Mouse (Mus musculus): ENCODE data around the gene 0610037L13Rik. TPM values are rescaled to one million over a fixed set of nuclear protein-coding genes. Genes with fewer than 3 reads are reported as not detected.

0610037L13Rik gene
- total RNA-seq (2014; rRNA removed), result 63.7 and 75.6 TPM in 2 replicates
- 102 and 110 TPM in 2 replicates for polyA plus RNA-seq (2015; fragmentation: Nextera tagmentation; extraction: Ambion mirVana)

- Histone ChIP-seq H3K4me2 (ENCODE audit: low read depth) (peak within 1 kb of the TSS; percentile 84), H3K9ac (peak within 1 kb of the TSS; percentile 65), H3K4me3 (ENCODE audit: low read depth, low read length) (peak within 1 kb of the TSS; percentile 57), H3K27me3 (ENCODE audit: insufficient read depth, low read length) (no peaks in the 10 kb centered on the region), H3K9me3 (ENCODE audit: low read length) (no peaks in the 10 kb centered on the region), H3K27ac (ENCODE audit: low read depth, low read length) (peak within 1 kb of the TSS; percentile 93), H3K4me1 (ENCODE audit: insufficient read depth) (no peaks in the 10 kb centered on the region; the same call in 1 of the 2 replicates), H3K36me3 (ENCODE audit: insufficient read depth) (peaks cover 37% of the 10 kb centered on the region)
- 1% methylated on average over 47 of the region's 48 CpGs for WGBS
- DNase-seq, result peak; percentile 96
- TF ChIP-seq CTCF (IDR thresholded peaks at IDR 0.05; ENCODE audit: low read depth), result no peak
- ATAC-seq, result peak; percentile 95
Observed at GRCm38 (mm10) chr4:107889731-107890432, at the start of gene 0610037L13Rik. Gene 0610037L13Rik, plus strand, starts transcription at chr4:107889813.

GRCm38 (mm10) chr4:107843687-107844086 is 45.9 kb upstream of the 0610037L13Rik start:
- Histone ChIP-seq H3K27me3 (ENCODE audit: insufficient read depth, low read length) (no peaks in the 10 kb centered on the region), H3K27ac (ENCODE audit: low read depth, low read length) (no peak overlapping the region), H3K9me3 (ENCODE audit: low read length) (no peaks in the 10 kb centered on the region), H3K36me3 (ENCODE audit: insufficient read depth) (peaks cover 40% of the 10 kb centered on the region), H3K4me3 (ENCODE audit: low read depth, low read length) (no peak overlapping the region), H3K9ac (no peak overlapping the region), H3K4me2 (ENCODE audit: low read depth) (no peak overlapping the region), H3K4me1 (ENCODE audit: insufficient read depth) (no peaks in the 10 kb centered on the region)
- no peak for ATAC-seq
- 39% methylated on average over 8 of the region's 8 CpGs for WGBS
- no peak for TF ChIP-seq CTCF (IDR thresholded peaks at IDR 0.05; ENCODE audit: low read depth)
- no peak for DNase-seq

DNA sequence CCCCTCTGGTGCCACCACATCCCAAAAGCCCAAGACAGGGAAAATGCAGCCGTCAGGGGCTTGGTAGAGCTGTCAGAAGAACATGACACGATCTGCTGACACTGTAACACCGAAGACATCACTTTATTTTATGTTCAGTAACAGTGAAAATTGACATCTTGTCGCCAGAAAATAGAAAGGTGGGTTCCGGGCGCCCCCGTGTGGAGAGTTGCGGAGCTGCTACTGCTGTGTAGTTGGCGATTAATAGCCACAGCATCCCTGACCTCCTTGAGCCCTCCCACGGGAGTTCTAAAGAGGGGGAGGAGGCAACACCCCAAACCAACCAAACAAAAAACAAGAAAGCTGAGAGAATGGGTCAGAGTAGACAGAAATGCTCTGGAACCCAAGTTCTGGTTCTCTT is 44.6 kb upstream of the 0610037L13Rik start:
- H3K27ac ChIP-seq (ENCODE audit: low read depth, low read length), result peak overlapping the region; percentile 54; the same call in 1 of the 2 replicates

GRCm38 (mm10) chr4:107846795-107847194 is 42.8 kb upstream of the 0610037L13Rik start:
- Histone ChIP-seq H3K4me1 (ENCODE audit: insufficient read depth) (no peaks in the 10 kb centered on the region), H3K27me3 (ENCODE audit: insufficient read depth, low read length) (no peaks in the 10 kb centered on the region), H3K27ac (ENCODE audit: low read depth, low read length) (no peak overlapping the region), H3K9me3 (ENCODE audit: low read length) (no peaks in the 10 kb centered on the region), H3K4me3 (ENCODE audit: low read depth, low read length) (no peak overlapping the region), H3K9ac (no peak overlapping the region), H3K4me2 (ENCODE audit: low read depth) (no peak overlapping the region), H3K36me3 (ENCODE audit: insufficient read depth) (peaks cover 68% of the 10 kb centered on the region)
- 56% methylated on average over 7 of the region's 7 CpGs for WGBS
- DNase-seq, result no peak
- TF ChIP-seq CTCF (IDR thresholded peaks at IDR 0.05; ENCODE audit: low read depth), result no peak
- ATAC-seq, result no peak

More for the DNA sequence above, 44.6 kb upstream of the 0610037L13Rik start:
- Histone ChIP-seq H3K4me2 (ENCODE audit: low read depth) (no peak overlapping the region), H3K9me3 (ENCODE audit: low read length) (no peaks in the 10 kb centered on the region), H3K27me3 (ENCODE audit: insufficient read depth, low read length) (no peaks in the 10 kb centered on the region), H3K36me3 (ENCODE audit: insufficient read depth) (peaks cover 53% of the 10 kb centered on the region), H3K4me3 (ENCODE audit: low read depth, low read length) (no peak overlapping the region), H3K4me1 (ENCODE audit: insufficient read depth) (no peaks in the 10 kb centered on the region), H3K9ac (no peak overlapping the region)
- peak; percentile 20; the same call in 1 of the 2 replicates for ATAC-seq
- peak; percentile 91 for TF ChIP-seq CTCF (IDR thresholded peaks at IDR 0.05; ENCODE audit: low read depth)
- peak; percentile 87 for DNase-seq
- WGBS, result 1% methylated on average over 10 of the region's 10 CpGs

- DNase-seq (no peak), ATAC-seq (no peak)
- WGBS, result 83% methylated on average over 5 of the region's 5 CpGs
- no peak overlapping the region for H3K27ac ChIP-seq (ENCODE audit: low read depth, low read length)
- no peak overlapping the region for H3K9ac ChIP-seq
- H3K27me3 ChIP-seq (ENCODE audit: insufficient read depth, low read length), result no peaks in the 10 kb centered on the region
- no peaks in the 10 kb centered on the region for H3K4me1 ChIP-seq (ENCODE audit: insufficient read depth)
- H3K4me3 ChIP-seq (ENCODE audit: low read depth, low read length), result no peak overlapping the region
- no peak overlapping the region for H3K4me2 ChIP-seq (ENCODE audit: low read depth)
- no peak for TF ChIP-seq CTCF (IDR thresholded peaks at IDR 0.05; ENCODE audit: low read depth)
- no peaks in the 10 kb centered on the region for H3K9me3 ChIP-seq (ENCODE audit: low read length)
- peaks cover 75% of the 10 kb centered on the region for H3K36me3 ChIP-seq (ENCODE audit: insufficient read depth)
Observed at GRCm38 (mm10) chr4:107848546-107848945, 41.1 kb upstream of the 0610037L13Rik start.

DNA sequence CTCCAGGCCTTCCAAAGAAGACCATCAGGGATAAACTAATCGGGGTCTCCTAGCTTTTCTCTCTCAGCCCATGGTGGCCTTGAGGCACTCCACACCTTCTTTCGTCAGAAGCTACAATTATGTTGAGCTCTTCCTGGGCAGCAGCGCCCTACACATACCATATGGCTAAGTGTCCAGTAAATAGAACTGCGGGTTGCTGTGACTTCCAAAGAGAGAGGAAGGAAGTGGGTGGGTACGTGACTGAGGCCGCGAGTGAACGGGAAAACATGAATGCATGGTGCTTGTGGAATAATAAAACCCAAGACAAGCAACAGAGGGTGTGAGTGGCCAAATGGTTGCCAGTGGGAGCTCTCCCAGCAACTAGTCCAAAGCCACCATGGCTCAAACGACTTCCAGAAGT is 40.0 kb upstream of the 0610037L13Rik start:
- DNase-seq (no peak), ATAC-seq (no peak)
- H3K9me3 ChIP-seq (ENCODE audit: low read length), result no peaks in the 10 kb centered on the region
- H3K4me3 ChIP-seq (ENCODE audit: low read depth, low read length), result no peak overlapping the region
- no peaks in the 10 kb centered on the region for H3K27me3 ChIP-seq (ENCODE audit: insufficient read depth, low read length)
- H3K4me2 ChIP-seq (ENCODE audit: low read depth), result no peak overlapping the region
- no peak for TF ChIP-seq CTCF (IDR thresholded peaks at IDR 0.05; ENCODE audit: low read depth)
- 81% methylated on average over 9 of the region's 9 CpGs for WGBS
- peaks cover 82% of the 10 kb centered on the region for H3K36me3 ChIP-seq (ENCODE audit: insufficient read depth)
- no peak overlapping the region for H3K27ac ChIP-seq (ENCODE audit: low read depth, low read length)
- no peak overlapping the region for H3K9ac ChIP-seq
- H3K4me1 ChIP-seq (ENCODE audit: insufficient read depth), result no peaks in the 10 kb centered on the region

DNA sequence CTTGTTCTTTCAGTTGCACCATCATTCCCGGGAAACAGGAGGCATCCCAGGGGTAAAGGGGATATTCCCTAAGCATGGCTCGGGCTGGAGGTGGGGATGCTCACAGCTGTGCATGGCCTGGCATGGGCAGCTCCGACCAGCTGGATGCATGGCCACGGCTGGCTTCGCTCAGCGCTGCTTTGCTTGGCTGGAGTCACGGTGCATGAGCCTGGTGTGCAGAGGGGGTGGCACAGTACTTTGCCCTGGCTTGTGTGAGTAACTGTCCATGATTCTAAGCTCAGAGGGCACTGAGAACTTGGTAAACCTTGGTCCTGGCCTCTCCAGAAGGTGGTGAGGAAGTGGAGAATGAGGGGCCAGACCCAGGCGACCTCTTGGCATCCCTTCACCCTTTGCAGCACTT is 39.5 kb upstream of the 0610037L13Rik start:
- ATAC-seq, result no peak
- no peak for DNase-seq
- no peak overlapping the region for H3K4me3 ChIP-seq (ENCODE audit: low read depth, low read length)
- H3K36me3 ChIP-seq (ENCODE audit: insufficient read depth), result peaks cover 87% of the 10 kb centered on the region
- H3K4me2 ChIP-seq (ENCODE audit: low read depth), result no peak overlapping the region
- 81% methylated on average over 8 of the region's 8 CpGs for WGBS
- no peak for TF ChIP-seq CTCF (IDR thresholded peaks at IDR 0.05; ENCODE audit: low read depth)
- no peak overlapping the region for H3K9ac ChIP-seq
- H3K9me3 ChIP-seq (ENCODE audit: low read length), result no peaks in the 10 kb centered on the region
- H3K27ac ChIP-seq (ENCODE audit: low read depth, low read length), result no peak overlapping the region
- no peaks in the 10 kb centered on the region for H3K27me3 ChIP-seq (ENCODE audit: insufficient read depth, low read length)
- H3K4me1 ChIP-seq (ENCODE audit: insufficient read depth), result no peaks in the 10 kb centered on the region

All from forebrain, postnatal 0 days (tissue).